Mouse (Mus musculus) ES-E14 (cell line): ENCODE results near the gene Dock2.

ENCODE experiments used
- CHD2 ChIP-seq: IDR thresholded peaks from 2 replicates; pipeline ENCODE4 v1.6.1; 2014; ENCODE audit warnings: mild to moderate bottlenecking, low read depth, low read length, inconsistent platforms
- HCFC1 ChIP-seq: IDR thresholded peaks from 2 replicates; pipeline ENCODE4 v1.6.1; 2012; ENCODE audit warnings: low read length, inconsistent platforms, borderline replicate concordance; ENCODE audit not compliant: insufficient read depth
- MAFK ChIP-seq: IDR thresholded peaks from 2 replicates; pipeline ENCODE4 v1.6.1; 2014; ENCODE audit warnings: mild to moderate bottlenecking, low read depth, low read length, inconsistent platforms; ENCODE audit not compliant: insufficient read depth
- ZC3H11A ChIP-seq: IDR thresholded peaks from 2 replicates; pipeline ENCODE4 v1.6.1; 2012; ENCODE audit warnings: low read depth, mild to moderate bottlenecking, inconsistent platforms, low read length, borderline replicate concordance

DNA sequence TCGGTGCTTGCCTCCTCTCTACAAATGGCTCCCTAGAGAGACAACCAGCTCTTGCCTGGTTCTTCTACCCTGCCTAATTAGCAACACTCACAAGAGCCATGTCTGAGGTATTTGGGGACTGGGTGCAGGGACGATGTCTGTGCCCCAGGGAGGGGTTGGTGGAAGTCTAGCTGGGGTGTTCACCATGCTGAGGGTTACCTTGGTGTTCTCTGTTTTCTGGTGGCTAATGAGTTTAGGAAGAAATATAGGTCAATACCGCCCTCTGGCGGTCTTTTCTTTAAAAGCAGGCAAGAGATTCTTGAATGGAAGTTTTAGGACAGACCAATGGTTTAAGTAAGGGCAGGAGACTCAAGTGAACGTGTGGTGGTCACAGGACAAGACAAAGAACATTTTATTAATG, 570.8 kb downstream of the Dock2 start:
- TF ChIP-seq MAFK (no peak), CHD2 (no peak), HCFC1 (no peak), ZC3H11A (peak; percentile 86)
